Mouse (Mus musculus) liver, embryonic 12.5 days (tissue): ENCODE data around the gene Ercc6. TPM values are rescaled to one million over a fixed set of nuclear protein-coding genes. Genes with fewer than 3 reads are reported as not detected.
A peak's percentile ranks its signal among the peaks of the same experiment; 100 is the strongest.

Experiments
- ATAC-seq: fragments of 200-750 bp; cut with Nextera tagmentation; 2 replicates; pipeline ENCODE4 v1.8.0; 2017; ENCODE audit warnings: moderate number of reproducible peaks, mild to moderate bottlenecking, moderate library complexity
- H3K27ac ChIP-seq: fragments of 300-500 bp; sonication (generic); 2 replicates; pipeline ENCODE4 v1.5.1; 2016; ENCODE audit warnings: mild to moderate bottlenecking
- H3K27me3 ChIP-seq: fragments of 300-500 bp; sonication (generic); replicated peaks from 2 replicates; pipeline ENCODE4 v1.6.1; 2016; ENCODE audit warnings: mild to moderate bottlenecking, moderate library complexity
- H3K36me3 ChIP-seq: fragments of 300-500 bp; sonication (generic); 2 replicates; pipeline ENCODE4 v1.6.1; 2016; ENCODE audit warnings: mild to moderate bottlenecking, moderate library complexity
- H3K4me1 ChIP-seq: fragments of 300-500 bp; sonication (generic); 2 replicates; pipeline ENCODE4 v1.6.1; 2016
- H3K4me2 ChIP-seq: fragments of 300-500 bp; sonication (generic); 2 replicates; pipeline ENCODE4 v1.6.1; 2016; ENCODE audit warnings: mild to moderate bottlenecking, moderate library complexity
- H3K4me3 ChIP-seq: fragments of 300-500 bp; sonication (generic); 2 replicates; pipeline ENCODE4 v1.5.1; 2016; ENCODE audit warnings: mild to moderate bottlenecking, moderate library complexity
- H3K9ac ChIP-seq: fragments of 300-500 bp; sonication (generic); 2 replicates; pipeline ENCODE4 v1.6.1; 2016; ENCODE audit warnings: mild to moderate bottlenecking, moderate library complexity
- H3K9me3 ChIP-seq: fragments of 300-500 bp; sonication (generic); replicated peaks from 2 replicates; pipeline ENCODE4 v1.6.1; 2016; ENCODE audit warnings: mild to moderate bottlenecking, moderate library complexity
- WGBS: fragments of 180-500 bp; shearing (Covaris S2); methylation state at CpG from one replicate; pipeline ENCODE4 v1.1.7; 2016; ENCODE audit not compliant: insufficient replicate concordance; 5-methylcytosine and 5-hydroxymethylcytosine counted together
- polyA plus RNA-seq: library from polyadenylated mRNA; unstranded; fragments of >200 nt; fragmentation: Nextera tagmentation; extraction: Ambion mirVana; gene quantifications from 2 replicates; pipeline ENCODE4 v1.2.1, GENCODE M21; 2016

Ercc6 gene
- polyA plus RNA-seq, 1 experiment from 2014 or later, result 13.3 TPM

DNA sequence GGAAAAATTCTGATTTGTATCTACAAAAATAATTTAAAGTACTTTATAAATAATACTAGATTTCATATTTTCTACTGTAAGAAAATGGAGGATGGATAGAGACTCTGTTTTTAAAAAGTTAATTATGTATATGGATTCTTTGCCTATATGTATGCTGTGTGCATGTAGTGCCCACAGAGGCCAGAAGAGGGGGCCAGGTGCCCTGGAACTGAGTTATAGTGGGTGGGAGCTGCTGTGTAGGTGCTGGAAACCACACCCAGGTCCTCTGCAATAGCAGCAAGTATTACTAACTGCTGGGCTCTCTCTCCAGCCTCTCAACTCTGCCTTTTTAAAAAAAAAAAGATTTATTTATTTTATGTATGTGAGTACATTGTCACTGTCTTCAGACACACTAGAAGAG is 29.8 kb downstream of the Ercc6 start:
- Histone ChIP-seq H3K27ac (no peak overlapping the region), H3K9me3 (no peaks in the 10 kb centered on the region), H3K36me3 (peaks cover 70% of the 10 kb centered on the region), H3K4me2 (no peak overlapping the region), H3K4me1 (0 out of 2 replicates have a peak, but pooled peaks cover 2% of the 10 kb centered on the region), H3K27me3 (no peaks in the 10 kb centered on the region), H3K9ac (no peak overlapping the region), H3K4me3 (no peak overlapping the region)
- no peak for ATAC-seq

DNA sequence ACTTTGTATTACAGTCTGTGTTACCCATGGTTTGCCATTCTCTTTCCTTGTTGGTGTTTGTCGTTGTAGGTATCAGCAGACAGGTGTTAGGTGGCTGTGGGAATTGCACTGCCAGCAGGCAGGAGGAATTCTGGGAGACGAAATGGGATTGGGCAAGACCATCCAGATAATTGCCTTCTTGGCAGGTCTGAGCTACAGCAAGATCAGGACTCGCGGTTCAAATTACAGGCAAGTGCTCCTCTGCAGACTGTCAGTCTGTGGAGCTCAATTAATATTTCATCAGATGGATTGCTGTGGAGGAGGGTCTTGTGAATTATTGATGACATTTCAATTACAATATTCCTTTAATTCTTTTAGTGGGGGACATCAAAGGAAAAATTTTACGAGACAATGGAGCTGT is 33.4 kb downstream of the Ercc6 start:
- no peak overlapping the region for H3K9ac ChIP-seq
- H3K4me2 ChIP-seq, result no peak overlapping the region
- ATAC-seq, result no peak
- WGBS, result 82% methylated on average over 5 of the region's 5 CpGs
- no peak overlapping the region for H3K27ac ChIP-seq
- H3K36me3 ChIP-seq, result peaks cover 67% of the 10 kb centered on the region
- H3K27me3 ChIP-seq, result no peaks in the 10 kb centered on the region
- 0 out of 2 replicates have a peak, but pooled peaks cover 2% of the 10 kb centered on the region for H3K4me1 ChIP-seq
- H3K4me3 ChIP-seq, result no peak overlapping the region
- no peaks in the 10 kb centered on the region for H3K9me3 ChIP-seq

DNA sequence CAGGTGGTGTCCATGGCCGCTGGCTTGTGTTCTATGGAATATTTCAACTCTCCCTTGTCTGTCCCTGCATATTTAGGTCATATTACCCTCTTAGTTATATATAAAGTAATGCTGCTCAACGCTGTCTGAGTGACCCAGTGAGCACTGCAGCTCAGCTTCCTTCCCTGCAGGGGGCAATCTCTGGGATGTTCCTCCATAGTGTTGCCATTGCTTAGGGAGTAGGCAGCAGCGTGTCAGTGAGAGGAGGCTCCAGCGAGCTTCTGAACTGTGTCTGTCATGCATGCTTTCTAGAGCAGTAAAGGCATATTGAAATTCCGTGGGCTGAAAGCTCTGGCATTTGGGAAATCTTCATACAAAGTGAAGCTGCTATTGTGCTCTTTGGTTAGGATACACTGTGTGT is 38.5 kb downstream of the Ercc6 start:
- no peaks in the 10 kb centered on the region for H3K9me3 ChIP-seq
- no peak overlapping the region for H3K27ac ChIP-seq
- peaks cover 18% of the 10 kb centered on the region for H3K4me1 ChIP-seq
- H3K9ac ChIP-seq, result no peak overlapping the region
- no peak for ATAC-seq
- peaks cover 72% of the 10 kb centered on the region for H3K36me3 ChIP-seq
- H3K4me3 ChIP-seq, result no peak overlapping the region
- no peak overlapping the region for H3K4me2 ChIP-seq
- WGBS, result 77% methylated on average over 5 of the region's 5 CpGs
- no peaks in the 10 kb centered on the region for H3K27me3 ChIP-seq

DNA sequence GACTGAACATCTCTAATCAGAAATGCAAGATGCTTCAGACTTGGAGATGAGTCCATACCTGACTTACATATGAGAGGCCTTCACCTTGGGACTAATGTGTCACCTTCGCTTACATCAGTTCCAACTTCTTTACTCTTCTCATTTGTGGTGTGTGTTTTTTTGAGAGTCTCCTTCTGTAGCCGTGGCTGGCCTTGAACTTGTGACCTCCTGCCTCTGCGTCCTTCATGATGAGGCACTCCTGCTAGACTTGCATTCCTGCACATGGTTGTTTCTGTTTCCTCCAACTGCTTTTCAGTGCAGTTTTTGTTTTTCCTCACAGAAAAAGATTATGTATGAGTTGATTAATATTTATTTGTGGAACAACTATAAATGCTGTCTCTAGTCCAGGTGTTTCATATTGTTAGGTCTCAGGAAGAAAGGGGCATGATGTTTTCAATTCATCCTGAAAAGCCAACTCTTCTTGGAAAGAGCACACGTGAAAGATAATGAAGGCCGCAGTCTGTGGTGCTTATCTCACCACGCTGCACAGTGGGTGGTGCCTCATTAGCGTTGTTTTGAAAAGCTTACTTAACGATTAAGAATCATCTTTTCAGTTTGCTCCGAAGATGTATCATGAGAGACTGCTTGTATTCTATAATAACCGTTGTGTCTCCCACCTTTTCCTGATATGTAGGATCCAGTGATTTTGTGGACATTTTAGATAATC is 40.0 kb downstream of the Ercc6 start:
- Histone ChIP-seq H3K4me1 (peaks cover 18% of the 10 kb centered on the region), H3K27me3 (no peaks in the 10 kb centered on the region), H3K9ac (no peak overlapping the region; the same call in 1 of the 2 replicates), H3K27ac (peak overlapping the region; percentile 77), H3K4me3 (no peak overlapping the region), H3K4me2 (peak overlapping the region; percentile 43), H3K9me3 (no peaks in the 10 kb centered on the region), H3K36me3 (peaks cover 74% of the 10 kb centered on the region)
- WGBS, result 37% methylated on average over 10 of the region's 10 CpGs
- peak; percentile 77 for ATAC-seq

DNA sequence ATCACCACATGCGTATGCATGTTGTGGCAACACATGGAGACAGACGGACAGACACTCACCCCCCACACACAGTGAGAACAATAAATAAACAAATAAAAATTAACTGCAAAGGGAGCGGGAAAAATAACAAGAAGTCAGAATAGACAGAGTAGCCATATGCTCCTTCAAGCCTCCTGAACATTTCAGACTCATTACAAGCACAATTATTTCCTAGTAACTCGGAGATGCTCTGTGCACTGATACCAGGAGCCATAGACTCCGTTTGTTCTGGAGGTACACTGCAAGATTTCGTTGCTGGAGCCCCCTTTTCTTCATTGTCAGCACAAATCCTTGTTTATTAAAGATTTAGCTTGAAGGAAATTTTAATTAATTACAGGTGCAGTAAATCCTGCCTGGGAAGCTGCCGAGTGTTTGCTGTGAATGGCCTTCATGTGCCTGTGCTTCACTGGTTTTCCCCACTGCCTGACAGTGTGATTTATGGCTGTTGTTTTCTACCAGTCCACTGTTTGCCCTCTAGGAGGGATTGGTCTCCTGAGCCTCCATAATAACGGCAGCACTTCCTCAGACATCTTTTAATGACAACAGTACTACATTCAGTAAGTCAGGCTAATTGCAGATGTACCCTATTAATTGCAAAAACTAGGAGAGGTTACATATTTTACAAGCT is 41.7 kb downstream of the Ercc6 start:
- Histone ChIP-seq H3K36me3 (peaks cover 74% of the 10 kb centered on the region), H3K4me3 (no peak overlapping the region), H3K9ac (no peak overlapping the region), H3K9me3 (no peaks in the 10 kb centered on the region), H3K4me2 (no peak overlapping the region), H3K27me3 (no peaks in the 10 kb centered on the region), H3K4me1 (peaks cover 18% of the 10 kb centered on the region), H3K27ac (no peak overlapping the region)
- ATAC-seq, result no peak
- WGBS, result 73% methylated on average over 8 of the region's 8 CpGs

DNA sequence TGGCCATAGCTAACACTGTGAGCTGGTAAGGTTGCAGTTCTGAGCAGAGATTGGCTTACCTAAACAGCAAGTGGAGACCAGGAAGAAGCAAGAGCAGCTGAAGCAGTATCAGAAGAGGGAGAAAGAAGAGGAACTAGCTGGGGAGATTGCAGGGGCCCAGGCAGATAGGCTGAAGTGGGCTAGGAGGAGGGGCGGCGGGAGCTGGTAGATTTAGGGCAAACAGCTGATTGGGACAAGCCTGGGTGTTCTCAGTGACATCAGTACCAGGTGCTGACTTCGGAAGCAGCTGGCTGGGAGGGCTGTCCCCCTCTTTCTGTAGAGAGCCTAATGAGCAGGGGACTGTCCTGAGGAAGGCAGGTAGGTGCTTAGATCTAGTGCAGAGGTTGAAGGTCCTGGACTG is 48.1 kb downstream of the Ercc6 start:
- H3K27ac ChIP-seq, result no peak overlapping the region
- H3K27me3 ChIP-seq, result no peaks in the 10 kb centered on the region
- 77% methylated on average over 3 of the region's 3 CpGs for WGBS
- H3K36me3 ChIP-seq, result peaks cover 86% of the 10 kb centered on the region
- H3K9me3 ChIP-seq, result no peaks in the 10 kb centered on the region
- no peak overlapping the region for H3K4me2 ChIP-seq
- H3K9ac ChIP-seq, result no peak overlapping the region
- ATAC-seq, result no peak
- H3K4me3 ChIP-seq, result no peak overlapping the region
- no peaks in the 10 kb centered on the region for H3K4me1 ChIP-seq

DNA sequence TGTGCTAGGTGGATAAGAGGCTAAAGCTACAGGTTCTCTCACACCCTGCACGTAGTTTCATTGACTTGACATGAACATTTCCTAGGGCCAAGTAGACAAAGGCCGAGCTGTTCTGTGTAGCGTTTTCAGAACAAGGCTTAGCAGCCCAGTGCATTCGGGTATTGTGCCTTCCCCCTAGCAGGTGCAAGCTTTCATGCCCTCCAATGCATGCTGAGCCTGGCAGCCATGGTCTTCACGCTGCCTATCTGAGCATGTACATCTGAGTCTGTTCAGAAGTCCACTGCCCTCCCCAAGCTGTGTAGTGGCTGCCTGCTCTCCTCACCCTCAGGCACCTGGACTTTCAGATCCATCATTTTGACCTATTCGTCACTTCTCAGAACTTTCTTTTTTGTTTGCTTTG is 50.3 kb downstream of the Ercc6 start:
- no peak for ATAC-seq
- H3K36me3 ChIP-seq, result peaks cover 87% of the 10 kb centered on the region
- WGBS, result 84% methylated on average over 6 of the region's 6 CpGs
- no peak overlapping the region for H3K4me3 ChIP-seq
- H3K27me3 ChIP-seq, result no peaks in the 10 kb centered on the region
- no peak overlapping the region for H3K9ac ChIP-seq
- H3K27ac ChIP-seq, result no peak overlapping the region
- no peak overlapping the region for H3K4me2 ChIP-seq
- no peaks in the 10 kb centered on the region for H3K9me3 ChIP-seq
- no peaks in the 10 kb centered on the region for H3K4me1 ChIP-seq

DNA sequence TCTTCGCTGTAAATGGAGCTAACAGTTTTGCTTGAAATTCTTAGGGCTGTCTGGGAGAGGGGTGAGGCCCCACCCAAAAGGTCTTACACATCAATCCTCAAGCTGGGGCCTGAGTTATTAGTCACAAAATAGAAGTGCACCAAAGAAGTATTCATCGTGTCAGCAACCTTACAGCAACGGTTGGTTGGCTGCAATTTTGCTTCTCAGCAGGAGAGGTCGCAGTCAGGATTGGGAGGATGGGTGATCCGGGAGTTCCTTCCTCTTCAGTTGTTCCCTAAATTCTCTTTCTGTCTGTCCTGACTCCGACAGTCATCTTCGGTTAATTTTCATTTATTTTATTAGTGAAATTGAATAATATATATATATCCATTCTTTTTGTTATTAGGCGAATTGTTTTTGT is 59.2 kb downstream of the Ercc6 start:
- Histone ChIP-seq H3K9me3 (no peaks in the 10 kb centered on the region), H3K27ac (no peak overlapping the region), H3K27me3 (no peaks in the 10 kb centered on the region), H3K9ac (no peak overlapping the region), H3K36me3 (peaks cover 77% of the 10 kb centered on the region), H3K4me3 (no peak overlapping the region), H3K4me1 (no peaks in the 10 kb centered on the region), H3K4me2 (no peak overlapping the region)
- ATAC-seq, result no peak
- 59% methylated on average over 8 of the region's 8 CpGs for WGBS

DNA sequence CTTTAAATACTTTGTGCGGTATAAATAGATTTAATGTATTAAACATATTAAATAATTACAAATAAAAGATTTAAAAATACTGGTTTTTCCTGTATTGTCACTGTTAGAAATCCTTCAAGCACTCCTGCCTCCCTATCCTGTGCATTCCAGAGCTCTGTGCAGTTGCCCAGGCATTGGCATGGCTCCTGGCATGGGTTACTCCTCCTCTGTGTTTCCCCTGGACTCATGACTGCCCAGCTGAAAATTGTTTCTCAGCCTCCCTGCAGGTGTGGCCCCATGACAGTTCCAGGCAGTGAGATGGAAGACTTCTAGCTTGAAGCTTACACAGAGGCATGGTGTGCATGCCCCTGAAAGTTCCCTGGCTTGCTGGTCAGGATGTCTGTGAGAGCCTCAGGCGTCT is 65.1 kb downstream of the Ercc6 start:
- no peak overlapping the region for H3K4me2 ChIP-seq
- H3K9ac ChIP-seq, result no peak overlapping the region
- no peaks in the 10 kb centered on the region for H3K9me3 ChIP-seq
- H3K27ac ChIP-seq, result no peak overlapping the region
- no peak overlapping the region for H3K4me3 ChIP-seq
- no peaks in the 10 kb centered on the region for H3K27me3 ChIP-seq
- WGBS, result 78% methylated on average over 2 of the region's 2 CpGs
- H3K4me1 ChIP-seq, result no peaks in the 10 kb centered on the region
- H3K36me3 ChIP-seq, result peaks cover 43% of the 10 kb centered on the region
- no peak for ATAC-seq

DNA sequence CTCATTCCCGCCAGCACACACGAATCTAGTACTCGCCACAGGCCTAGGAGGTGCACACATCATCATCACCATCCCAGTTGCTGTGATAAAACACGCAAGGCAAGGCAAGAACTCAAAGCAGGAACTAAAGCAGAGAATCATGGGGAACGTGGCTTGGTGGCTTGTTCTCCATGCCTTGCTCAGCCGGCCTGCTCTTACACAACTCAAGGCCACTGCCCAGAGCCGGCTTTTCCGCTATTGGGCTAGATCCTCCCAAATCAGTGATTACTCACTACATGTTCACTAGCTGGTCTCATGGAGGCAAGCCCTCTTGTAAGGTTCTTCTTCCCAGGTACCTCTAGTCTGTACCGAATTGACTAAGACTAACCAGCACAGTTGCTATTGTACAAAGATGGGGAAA is 70.4 kb downstream of the Ercc6 start:
- Histone ChIP-seq H3K4me1 (no peaks in the 10 kb centered on the region), H3K27ac (no peak overlapping the region), H3K4me3 (no peak overlapping the region), H3K9ac (no peak overlapping the region), H3K36me3 (peaks cover 2% of the 10 kb centered on the region), H3K27me3 (peaks cover 7% of the 10 kb centered on the region; the same call in 1 of the 2 replicates), H3K4me2 (no peak overlapping the region), H3K9me3 (no peaks in the 10 kb centered on the region)
- ATAC-seq, result no peak
- 67% methylated on average over 9 of the region's 9 CpGs for WGBS

DNA sequence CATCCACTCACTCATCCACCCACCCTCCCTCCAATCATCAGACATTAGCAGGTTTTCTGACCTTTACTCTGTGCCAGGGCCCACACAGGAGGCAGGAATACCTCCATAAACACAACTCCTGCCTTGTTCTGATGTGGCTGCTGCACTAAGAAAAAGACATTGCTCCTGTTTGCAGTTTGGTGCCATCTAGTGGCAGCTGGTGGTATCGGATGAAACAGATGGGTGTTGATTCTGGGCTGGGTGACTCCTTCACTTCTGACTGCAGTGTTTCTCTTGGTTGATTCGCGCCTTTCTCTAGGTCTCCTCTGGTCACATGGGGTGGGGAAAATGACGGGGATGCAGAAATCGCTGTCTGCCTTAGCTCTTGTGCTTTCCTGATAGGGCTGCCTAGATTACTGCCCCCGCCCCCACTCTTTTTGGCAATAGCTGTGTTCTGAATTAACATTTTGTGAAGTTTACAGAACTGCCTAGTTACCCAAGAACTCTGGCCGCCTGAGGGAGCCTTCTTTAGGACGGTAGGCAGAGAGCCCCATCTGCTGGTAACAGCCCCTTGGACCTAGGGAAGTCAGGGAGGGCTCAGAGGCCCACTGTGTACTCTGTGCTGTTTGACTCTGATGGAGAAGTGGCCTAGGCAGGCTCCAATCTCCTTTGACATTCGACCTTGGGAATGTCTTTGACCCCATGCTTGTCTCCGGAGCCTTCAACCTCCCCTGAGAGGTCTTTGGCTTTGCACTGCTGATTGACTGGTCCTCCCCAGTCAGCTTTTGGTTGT is 73.9 kb downstream of the Ercc6 start:
- H3K9ac ChIP-seq, result no peak overlapping the region
- H3K27ac ChIP-seq, result no peak overlapping the region
- WGBS, result 13% methylated on average over 10 of the region's 10 CpGs
- H3K4me1 ChIP-seq, result no peaks in the 10 kb centered on the region
- H3K27me3 ChIP-seq, result peaks cover 16% of the 10 kb centered on the region
- ATAC-seq, result no peak
- H3K9me3 ChIP-seq, result no peaks in the 10 kb centered on the region
- H3K4me3 ChIP-seq, result no peak overlapping the region
- H3K36me3 ChIP-seq, result no peaks in the 10 kb centered on the region
- H3K4me2 ChIP-seq, result no peak overlapping the region

DNA sequence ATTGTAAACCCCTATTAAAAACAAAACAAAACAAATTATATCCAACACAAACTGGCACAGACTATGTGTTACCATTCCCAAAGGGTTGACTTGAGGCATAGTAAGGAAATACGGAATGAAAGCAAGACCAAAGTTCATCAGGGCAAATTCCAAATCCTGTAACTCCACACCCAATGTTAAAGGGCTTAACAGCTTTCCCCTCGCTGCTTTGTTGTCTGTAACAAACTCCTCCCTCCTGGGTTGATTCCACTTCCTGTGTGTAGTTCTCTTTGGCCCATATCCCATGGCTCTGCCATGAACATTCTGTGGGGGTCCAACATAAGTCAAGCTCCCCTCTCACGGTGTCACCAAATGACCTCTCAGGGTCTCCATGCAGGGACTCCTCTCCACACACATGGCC is 77.1 kb downstream of the Ercc6 start:
- no peak overlapping the region for H3K4me2 ChIP-seq
- no peaks in the 10 kb centered on the region for H3K4me1 ChIP-seq
- WGBS, result 53% methylated on average over 3 of the region's 3 CpGs
- H3K9me3 ChIP-seq, result no peaks in the 10 kb centered on the region
- ATAC-seq, result no peak
- H3K36me3 ChIP-seq, result no peaks in the 10 kb centered on the region
- H3K27ac ChIP-seq, result no peak overlapping the region
- no peak overlapping the region for H3K9ac ChIP-seq
- H3K27me3 ChIP-seq, result peaks cover 46% of the 10 kb centered on the region
- H3K4me3 ChIP-seq, result no peak overlapping the region
